Comparison of ENCODE assay signal across 9 mouse cellular contexts in the genomic region with DNA sequence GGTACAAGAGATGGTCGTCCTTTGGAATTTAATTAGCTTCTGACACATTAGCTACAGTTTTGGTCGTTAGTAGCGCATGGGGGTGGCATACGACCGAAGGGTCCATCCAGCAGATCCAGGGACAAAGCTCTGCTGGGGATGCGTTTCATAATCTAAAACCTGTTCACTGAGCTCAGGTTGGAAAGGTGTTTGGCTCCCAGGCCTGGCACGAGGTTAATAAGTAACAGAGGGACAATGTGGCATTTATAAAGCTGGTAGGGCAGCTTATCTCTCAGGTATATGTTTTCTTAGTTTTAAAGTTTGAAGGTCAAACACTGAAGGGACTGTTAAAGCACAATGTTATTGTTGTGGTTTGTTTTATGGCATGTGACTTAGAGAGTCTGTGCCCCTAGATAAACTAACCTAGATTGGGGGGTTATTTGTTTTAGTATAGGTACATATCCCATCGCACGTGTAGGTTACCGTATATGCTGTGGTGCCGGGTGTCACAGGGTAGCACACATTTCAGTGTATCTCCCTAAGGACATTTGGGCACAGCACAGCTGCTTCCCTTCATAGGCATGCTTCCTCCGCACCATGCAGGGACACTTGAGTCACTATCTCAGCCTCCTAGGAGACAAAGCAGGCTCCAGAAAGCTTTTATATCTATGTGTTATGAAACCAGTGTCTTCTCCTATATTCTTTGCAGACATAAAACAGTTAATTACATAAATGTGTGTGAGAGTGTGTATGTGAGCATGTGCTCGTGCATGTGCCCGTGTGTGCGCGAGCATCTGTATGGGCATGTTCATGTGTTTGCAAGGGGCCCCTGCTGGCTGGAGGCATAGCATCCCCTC. TPM values are rescaled to one million over a fixed set of nuclear protein-coding genes. Genes with fewer than 3 reads are reported as not detected.
A peak's percentile ranks its signal among the peaks of the same experiment; 100 is the strongest.
DNase-seq lines count a peak whose midpoint lies in the region; ATAC-seq lines count a peak whose summit lies in the region.
"Had no signal": no experiment of that assay in that cellular context is flagged by ENCODE, and none has a peak within 500 bp of the region (broad histone marks: within the 10 kb centered on the region; RNA-seq: fewer than 3 reads in every experiment).

No protein-coding gene starts in this region.

- ATAC-seq in erythroblast, adult 5-6 weeks (replicated peaks; ENCODE audit: low FRiP score, poor library complexity, severe bottlenecking): no peak
- no peak for ATAC-seq in midbrain, embryonic 16.5 days
- no peak for ATAC-seq in midbrain, embryonic 14.5 days (ENCODE audit: low FRiP score, low TSS enrichment)
- ATAC-seq in stomach, embryonic 15.5 days (ENCODE audit: insufficient read depth, low FRiP score, low read depth): peak; percentile 60

- H3K9me3 ChIP-seq in erythroblast, embryonic 14.5 days (ENCODE audit: control insufficient read depth, low read length): no peaks in the 10 kb centered on the region
- H3K9me3 ChIP-seq in midbrain, embryonic 16.5 days (replicated peaks; ENCODE audit: control insufficient read depth, low read length, poor library complexity, severe bottlenecking): no peaks in the 10 kb centered on the region
- H3K9me3 ChIP-seq in midbrain, embryonic 14.5 days (ENCODE audit: control insufficient read depth, low read length): no peaks in the 10 kb centered on the region
- no peaks in the 10 kb centered on the region for H3K9me3 ChIP-seq in stomach, embryonic 15.5 days
- H3K9me3 ChIP-seq: limb, embryonic 10.5 days had no signal

- intact Hi-C loops in gastrocnemius, postnatal 36 days (cut with DNase I): no loop called here

- H3K27me3 ChIP-seq in erythroblast, embryonic 14.5 days (ENCODE audit: control insufficient read depth): no peaks in the 10 kb centered on the region
- H3K27me3 ChIP-seq in midbrain, embryonic 16.5 days (ENCODE audit: control insufficient read depth, insufficient read depth, low read depth, low read length): no peaks in the 10 kb centered on the region
- H3K27me3 ChIP-seq in midbrain, embryonic 14.5 days (ENCODE audit: control insufficient read depth, insufficient read depth, low read length): no peaks in the 10 kb centered on the region
- H3K27me3 ChIP-seq in stomach, embryonic 15.5 days (replicated peaks): no peaks in the 10 kb centered on the region

- H3K4me3 ChIP-seq in erythroblast, embryonic 14.5 days (replicated peaks): peak overlapping the region; percentile 99
- no peak overlapping the region for H3K4me3 ChIP-seq in midbrain, embryonic 16.5 days (ENCODE audit: low read depth, low read length)
- no peak overlapping the region for H3K4me3 ChIP-seq in midbrain, embryonic 14.5 days (replicated peaks; ENCODE audit: low read depth, low read length)
- no peak overlapping the region for H3K4me3 ChIP-seq in stomach, embryonic 15.5 days (replicated peaks)
- H3K4me3 ChIP-seq: limb, embryonic 10.5 days had no signal

- DNase-seq in midbrain, embryonic 14.5 days: no peak
- peak; percentile 43 to 65 for DNase-seq in left cerebral cortex, adult 8-10 months (ENCODE audit: low spot score in 2 of 2)
- no peak for DNase-seq in ovary, postnatal 10 days (ENCODE audit: low spot score)
- DNase-seq in gastrocnemius, postnatal 36 days: no peak

- 90% methylated on average over 16 of the region's 16 CpGs for WGBS in midbrain, embryonic 16.5 days
- WGBS in midbrain, embryonic 14.5 days: 91% methylated on average over 16 of the region's 16 CpGs
- WGBS in stomach, embryonic 15.5 days: 71% methylated on average over 16 of the region's 16 CpGs

- H3K36me3 ChIP-seq in erythroblast, embryonic 14.5 days (ENCODE audit: control insufficient read depth): peaks cover 46% of the 10 kb centered on the region
- H3K36me3 ChIP-seq in midbrain, embryonic 16.5 days (ENCODE audit: control insufficient read depth, insufficient read depth, low read length): no peaks in the 10 kb centered on the region
- no peaks in the 10 kb centered on the region for H3K36me3 ChIP-seq in midbrain, embryonic 14.5 days (ENCODE audit: control insufficient read depth, insufficient read depth, low read length)
- H3K36me3 ChIP-seq in stomach, embryonic 15.5 days: no peaks in the 10 kb centered on the region
- H3K36me3 ChIP-seq: limb, embryonic 10.5 days had no signal

- H3K4me1 ChIP-seq in erythroblast, embryonic 14.5 days (ENCODE audit: control insufficient read depth): peaks cover 83% of the 10 kb centered on the region
- peaks cover 20% of the 10 kb centered on the region for H3K4me1 ChIP-seq in midbrain, embryonic 16.5 days (ENCODE audit: control insufficient read depth, insufficient read depth, low read length)
- H3K4me1 ChIP-seq in midbrain, embryonic 14.5 days (ENCODE audit: control insufficient read depth, insufficient read depth, low read length): peaks cover 8% of the 10 kb centered on the region; the same call in 1 of the 2 replicates
- peaks cover 4% of the 10 kb centered on the region; the same call in 1 of the 2 replicates for H3K4me1 ChIP-seq in stomach, embryonic 15.5 days

- H3K27ac ChIP-seq in midbrain, embryonic 16.5 days (ENCODE audit: low read length): no peak overlapping the region
- no peak overlapping the region for H3K27ac ChIP-seq in midbrain, embryonic 14.5 days (replicated peaks; ENCODE audit: low read depth, low read length)
- peak overlapping the region; percentile 74 for H3K27ac ChIP-seq in stomach, embryonic 15.5 days
- H3K27ac ChIP-seq: limb, embryonic 10.5 days had no signal

- H3K4me2 ChIP-seq in midbrain, embryonic 16.5 days (ENCODE audit: low read length): peak overlapping the region; percentile 96; the same call in 1 of the 2 replicates
- no peak overlapping the region for H3K4me2 ChIP-seq in midbrain, embryonic 14.5 days (ENCODE audit: low read length)
- peak overlapping the region; percentile 83 for H3K4me2 ChIP-seq in stomach, embryonic 15.5 days

- no peak overlapping the region for H3K9ac ChIP-seq in midbrain, embryonic 16.5 days (ENCODE audit: low read depth, low read length)
- H3K9ac ChIP-seq in midbrain, embryonic 14.5 days (replicated peaks; ENCODE audit: low read length): no peak overlapping the region
- no peak overlapping the region for H3K9ac ChIP-seq in stomach, embryonic 15.5 days

RNA-seq across cellular contexts. Expression of a gene that starts 2.5 kb away (rescaled TPM):
- 15.1 and 33.8 TPM in 2 replicates for polyA plus RNA-seq in erythroblast, embryonic 14.5 days (2012)
- total RNA-seq in erythroblast, adult 5-6 weeks (2015; ENCODE audit: low replicate concordance): 72.1 and 87.8 TPM in 2 replicates
- total RNA-seq in erythroblast, adult 5-6 weeks (2017; ENCODE audit: low replicate concordance): 143 and 274 TPM in 2 replicates
- polyA plus RNA-seq in midbrain, embryonic 16.5 days (2015; fragmentation: Nextera tagmentation; extraction: Ambion mirVana): 4.6 and 5.5 TPM in 2 replicates
- 3.5 and 8.0 TPM in 2 replicates for polyA plus RNA-seq in midbrain, embryonic 14.5 days (2014; fragmentation: Nextera tagmentation; extraction: Ambion mirVana)
- total RNA-seq in left cerebral cortex, adult 8-10 months (2022): 10 to 100 TPM; 48.6 to 60.9 (median 56.7) TPM
- polyA plus RNA-seq in stomach, embryonic 15.5 days (2015; fragmentation: Nextera tagmentation; extraction: Ambion mirVana): 27.6 and 32.2 TPM in 2 replicates
- total RNA-seq in gastrocnemius, postnatal 36 days (2021): 1 to 10 TPM; 6.8 to 6.9 TPM

RNA-seq across cellular contexts. Expression of a gene that starts 2.6 kb away (rescaled TPM):
- 0.95 and 1.2 TPM in 2 replicates for polyA plus RNA-seq in erythroblast, embryonic 14.5 days (2012)
- total RNA-seq in erythroblast, adult 5-6 weeks (2015; ENCODE audit: low replicate concordance): 96.6 and 108 TPM in 2 replicates
- total RNA-seq in erythroblast, adult 5-6 weeks (2017; ENCODE audit: low replicate concordance): 155 and 168 TPM in 2 replicates
- polyA plus RNA-seq in midbrain, embryonic 16.5 days (2015; fragmentation: Nextera tagmentation; extraction: Ambion mirVana): 123 and 139 TPM in 2 replicates
- 122 and 133 TPM in 2 replicates for polyA plus RNA-seq in midbrain, embryonic 14.5 days (2014; fragmentation: Nextera tagmentation; extraction: Ambion mirVana)
- 100 to 1,000 TPM; 149 to 164 (median 160) TPM for total RNA-seq in left cerebral cortex, adult 8-10 months (2022)
- polyA plus RNA-seq in stomach, embryonic 15.5 days (2015; fragmentation: Nextera tagmentation; extraction: Ambion mirVana): 29.7 and 34.3 TPM in 2 replicates
- total RNA-seq in gastrocnemius, postnatal 36 days (2021): 1 to 10 TPM; 2.4 to 4.3 TPM

RNA-seq across cellular contexts. Expression of a gene that starts 53.8 kb away (rescaled TPM):
- not detected in 2 replicates for polyA plus RNA-seq in erythroblast, embryonic 14.5 days (2012)
- total RNA-seq in erythroblast, adult 5-6 weeks (2015; ENCODE audit: low replicate concordance): not detected in 2 replicates
- total RNA-seq in erythroblast, adult 5-6 weeks (2017; ENCODE audit: low replicate concordance): not detected in 2 replicates
- polyA plus RNA-seq in midbrain, embryonic 16.5 days (2015; fragmentation: Nextera tagmentation; extraction: Ambion mirVana): 0.25 TPM in 2 replicates
- 0.18 and 0.22 TPM in 2 replicates for polyA plus RNA-seq in midbrain, embryonic 14.5 days (2014; fragmentation: Nextera tagmentation; extraction: Ambion mirVana)
- not detected for total RNA-seq in left cerebral cortex, adult 8-10 months (2022)
- polyA plus RNA-seq in stomach, embryonic 15.5 days (2015; fragmentation: Nextera tagmentation; extraction: Ambion mirVana): 0.17 and 0.72 TPM in 2 replicates
- total RNA-seq in gastrocnemius, postnatal 36 days (2021): not detected

Comparison
In these comparisons a context has a peak if more than half of its experiments do, and no peak if none do; other contexts are left out.
1. DNase-seq: peak in left cerebral cortex, adult 8-10 months (2 of 2); none in midbrain, embryonic 14.5 days (single experiment), ovary, postnatal 10 days (single experiment) and gastrocnemius, postnatal 36 days (0 of 2).
2. RNA of a gene that starts 2.6 kb away (polyA plus RNA-seq): 123 to 139 TPM in midbrain, embryonic 16.5 days, 122 to 133 TPM in midbrain, embryonic 14.5 days and 29.7 to 34.3 TPM in stomach, embryonic 15.5 days; 0.95 to 1.2 TPM in erythroblast, embryonic 14.5 days; every median in the first group is over 10 times any median in the second.